Mouse (Mus musculus): ENCODE measurements around the gene Pnrc2.

DNA sequence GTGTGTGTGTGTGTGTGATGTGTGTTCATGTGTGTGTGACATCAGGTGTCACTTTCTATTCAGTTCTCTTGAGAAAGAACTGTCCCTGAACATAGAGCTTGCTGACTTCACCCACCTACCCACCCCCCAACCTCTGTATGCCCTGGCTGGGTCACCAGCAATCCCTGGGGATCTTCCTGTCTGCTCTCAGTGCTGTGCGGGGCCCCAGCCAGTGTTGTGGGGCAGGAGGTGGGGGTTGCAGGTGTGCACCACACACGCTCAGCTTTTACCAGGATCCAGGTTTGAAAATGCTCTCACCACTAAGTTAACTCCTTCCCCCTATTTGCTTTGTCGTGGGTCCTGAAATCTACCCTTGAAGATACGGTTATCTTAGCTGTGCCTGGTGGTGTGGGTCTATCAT is 12.5 kb upstream of the Pnrc2 start:
- TF ChIP-seq CTCF (IDR thresholded peaks at IDR 0.05; ENCODE audit: insufficient read depth, low read length) = no peak
- no peak for TF ChIP-seq POLR2A (IDR thresholded peaks at IDR 0.05; ENCODE audit: borderline replicate concordance, extremely low read depth, low read depth, low read length)

Measured in lung, adult 2 months (tissue).